ENCODE assay signal across 8 mouse cellular contexts in the genomic region with DNA sequence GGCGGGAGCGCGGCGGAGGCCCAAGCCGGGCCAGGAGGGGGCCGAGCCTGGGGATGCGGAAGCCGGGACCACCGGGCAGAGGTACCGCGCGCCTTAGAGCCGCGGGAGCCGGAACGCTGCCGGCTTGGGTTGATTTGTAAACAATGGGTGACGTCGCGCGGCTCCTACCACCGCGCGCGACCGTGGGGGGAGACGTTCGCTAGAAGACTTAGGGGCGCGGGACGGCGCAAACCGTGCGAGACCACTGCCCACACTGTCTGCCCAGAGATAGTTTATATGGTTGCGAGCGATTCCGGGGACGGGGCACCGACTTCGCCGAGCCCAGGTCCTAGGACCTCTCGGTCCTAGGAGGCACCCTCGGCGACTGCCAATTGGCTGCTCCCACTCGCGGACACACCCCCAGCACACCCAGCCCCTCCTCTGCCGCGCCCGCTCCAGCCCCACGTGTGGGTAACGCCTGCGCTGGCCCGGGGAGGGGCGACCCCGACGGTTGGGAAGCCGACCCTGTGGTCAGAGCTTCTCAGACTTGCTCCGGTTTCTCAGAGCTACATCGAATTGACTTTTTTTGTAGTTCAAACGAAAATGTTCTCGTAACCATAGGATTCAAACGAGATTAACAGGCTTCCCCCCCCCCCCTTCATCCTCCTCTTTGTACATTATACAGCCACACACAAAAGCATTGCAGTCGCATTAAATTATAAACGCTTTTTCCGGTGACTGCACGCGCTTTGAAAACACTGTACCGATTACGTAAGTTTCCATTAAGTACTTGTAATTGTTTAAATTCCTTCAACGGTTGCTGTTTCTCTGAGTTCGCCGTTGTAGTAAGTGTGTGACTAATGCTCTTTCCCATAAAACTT. TPM values are rescaled to one million over a fixed set of nuclear protein-coding genes. Genes with fewer than 3 reads are reported as not detected.
A peak's percentile ranks its signal among the peaks of the same experiment; 100 is the strongest.
DNase-seq lines count a peak whose midpoint lies in the region; ATAC-seq lines count a peak whose summit lies in the region.

Gene Frat2, minus strand, starts transcription at position 141 of the 860 bp plus-strand sequence.

- peak within 1 kb of the TSS; percentile 78 for H3K9ac ChIP-seq in hindbrain, embryonic 16.5 days (ENCODE audit: low read depth, low read length)

- H3K4me2 ChIP-seq in hindbrain, embryonic 16.5 days (ENCODE audit: low read length): peak within 1 kb of the TSS; percentile 70

- no peaks in the 10 kb centered on the region for H3K36me3 ChIP-seq in hindbrain, embryonic 16.5 days (ENCODE audit: control insufficient read depth, insufficient read depth, low read length)
- no peaks in the 10 kb centered on the region for H3K36me3 ChIP-seq in macrophage (ENCODE audit: inconsistent target)

- H3K27me3 ChIP-seq in hindbrain, embryonic 16.5 days (replicated peaks; ENCODE audit: control insufficient read depth, insufficient read depth, low read length): no peaks in the 10 kb centered on the region

- under 1% methylated on average over 72 of the region's 72 CpGs for WGBS in hindbrain, embryonic 16.5 days
- under 1% methylated on average over 70 of the region's 72 CpGs for WGBS in macrophage (ENCODE audit: missing documents)

- H3K9me3 ChIP-seq in hindbrain, embryonic 16.5 days (ENCODE audit: control insufficient read depth, low read length): no peaks in the 10 kb centered on the region

- H3K79me2 ChIP-seq in macrophage (ENCODE audit: inconsistent target): no peaks in the 10 kb centered on the region

- peaks cover 21% of the 10 kb centered on the region for H3K4me1 ChIP-seq in hindbrain, embryonic 16.5 days (ENCODE audit: control insufficient read depth, insufficient read depth, low read depth, low read length)

- H3K4me3 ChIP-seq in hindbrain, embryonic 16.5 days (ENCODE audit: low read length): peak within 1 kb of the TSS; percentile 87
- peak within 1 kb of the TSS; percentile 37 for H3K4me3 ChIP-seq in macrophage (ENCODE audit: inconsistent target)

- peak; percentile 93 for DNase-seq in R1 (ENCODE audit: low read depth, low spot score)
- peak; percentile 92 to 93 for DNase-seq in cerebellum, postnatal 25 days
- DNase-seq in frontal cortex, postnatal 36 days (ENCODE audit: low spot score in 2 of 2): peak; percentile 86 to 90
- peak; percentile 83 to 86 for DNase-seq in left cerebral cortex, adult 18-20 months (ENCODE audit: low spot score in 2 of 2)
- DNase-seq in right cerebral cortex, adult 18-20 months: peak; percentile 89
- peak; percentile 52 for DNase-seq in urinary bladder, postnatal 10 days (ENCODE audit: low spot score)

- peak; percentile 96 for ATAC-seq in hindbrain, embryonic 16.5 days

- peak within 1 kb of the TSS; percentile 93 for H3K27ac ChIP-seq in hindbrain, embryonic 16.5 days (ENCODE audit: low read depth, low read length)
- peak within 1 kb of the TSS; percentile 79 for H3K27ac ChIP-seq in macrophage

RNA-seq across cellular contexts. Expression of gene Frat2, which starts in this region (rescaled TPM):
- polyA plus RNA-seq in hindbrain, embryonic 16.5 days (2015; fragmentation: Nextera tagmentation; extraction: Ambion mirVana): 4.3 and 4.6 TPM in 2 replicates
- 1 to 10 TPM; 7.1 to 7.4 TPM for total RNA-seq in left cerebral cortex, adult 18-20 months (2021)
- total RNA-seq in macrophage (2018; cell fraction: chromatin; rRNA removed): 1 to 10 TPM in 8 of 26 experiments, under 1 TPM in 7, not detected in 11; 0.36 to 6.6 (median 1.0) TPM
- 1 to 10 TPM in 13 of 26 experiments, under 1 TPM in 13; 0.03 to 6.3 (median 1.1) TPM for total RNA-seq in macrophage (2018; cell fraction: cytosol; rRNA removed)
- total RNA-seq in macrophage (2018; cell fraction: nucleus; rRNA removed): 1 to 10 TPM in 13 of 26 experiments, under 1 TPM in 6, not detected in 7; 0.25 to 4.3 (median 1.3) TPM
- polyA plus RNA-seq in macrophage (2018): 0.41 to 4.5 TPM (median 3.0 TPM) in 3 replicates

Comparison
In these comparisons a context has a peak if more than half of its experiments do, and no peak if none do; other contexts are left out.
1. Peak in every context shown above with its lines: DNase-seq, ATAC-seq, H3K4me3 ChIP-seq and H3K27ac ChIP-seq.